Mouse (Mus musculus): ENCODE results near the gene Chrdl2. TPM values are rescaled to one million over a fixed set of nuclear protein-coding genes. Genes with fewer than 3 reads are reported as not detected.

The Chrdl2 gene
- polyA plus RNA-seq, 1 experiment = not detected

- peaks cover 5% of the 10 kb centered on the region; the same call in 1 of the 2 replicates for H3K4me1 ChIP-seq (ENCODE audit: control insufficient read depth, insufficient read depth, low read length)
- no peak overlapping the region for H3K4me3 ChIP-seq (ENCODE audit: insufficient read depth, low read depth, low read length)
- TF ChIP-seq POLR2A (IDR thresholded peaks at IDR 0.05; ENCODE audit: insufficient read depth, low read depth, low read length) (no peak), CTCF (IDR thresholded peaks at IDR 0.05; ENCODE audit: insufficient read depth, low read depth, low read length) (no peak)
- no peak overlapping the region for H3K27ac ChIP-seq (ENCODE audit: insufficient read depth, low read depth, low read length)
- WGBS = 2% methylated on average over 2 of the region's 2 CpGs
Measured at GRCm38 (mm10) chr7:99981311-99981710, 24.7 kb upstream of the Chrdl2 start.

GRCm38 (mm10) chr7:99982256-99983242 lies 23.4 kb upstream of the Chrdl2 start:
- TF ChIP-seq CTCF (IDR thresholded peaks at IDR 0.05; ENCODE audit: insufficient read depth, low read depth, low read length) = no peak
- TF ChIP-seq POLR2A (IDR thresholded peaks at IDR 0.05; ENCODE audit: insufficient read depth, low read depth, low read length) = no peak
- 66% methylated on average over 13 of the region's 13 CpGs for WGBS
- H3K27ac ChIP-seq (ENCODE audit: insufficient read depth, low read depth, low read length) = no peak overlapping the region
- peaks cover 5% of the 10 kb centered on the region; the same call in 1 of the 2 replicates for H3K4me1 ChIP-seq (ENCODE audit: control insufficient read depth, insufficient read depth, low read length)
- no peak overlapping the region for H3K4me3 ChIP-seq (ENCODE audit: insufficient read depth, low read depth, low read length)

- TF ChIP-seq CTCF (IDR thresholded peaks at IDR 0.05; ENCODE audit: insufficient read depth, low read depth, low read length) (peak; percentile 78), POLR2A (IDR thresholded peaks at IDR 0.05; ENCODE audit: insufficient read depth, low read depth, low read length) (no peak)
- Histone ChIP-seq H3K4me1 (ENCODE audit: control insufficient read depth, insufficient read depth, low read length) (no peaks in the 10 kb centered on the region), H3K4me3 (ENCODE audit: insufficient read depth, low read depth, low read length) (no peak overlapping the region), H3K27ac (ENCODE audit: insufficient read depth, low read depth, low read length) (no peak overlapping the region)
- 4% methylated on average over 4 of the region's 4 CpGs for WGBS
Measured at GRCm38 (mm10) chr7:99988725-99989124, 17.2 kb upstream of the Chrdl2 start.

GRCm38 (mm10) chr7:99989844-99990760 lies 15.9 kb upstream of the Chrdl2 start:
- TF ChIP-seq CTCF (IDR thresholded peaks at IDR 0.05; ENCODE audit: insufficient read depth, low read depth, low read length) (no peak), POLR2A (IDR thresholded peaks at IDR 0.05; ENCODE audit: insufficient read depth, low read depth, low read length) (no peak)
- WGBS = 59% methylated on average over 15 of the region's 15 CpGs
- H3K4me3 ChIP-seq (ENCODE audit: insufficient read depth, low read depth, low read length) = no peak overlapping the region
- no peak overlapping the region for H3K27ac ChIP-seq (ENCODE audit: insufficient read depth, low read depth, low read length)
- H3K4me1 ChIP-seq (ENCODE audit: control insufficient read depth, insufficient read depth, low read length) = no peaks in the 10 kb centered on the region

- no peaks in the 10 kb centered on the region for H3K4me1 ChIP-seq (ENCODE audit: control insufficient read depth, insufficient read depth, low read length)
- H3K4me3 ChIP-seq (ENCODE audit: insufficient read depth, low read depth, low read length) = no peak overlapping the region
- no peak overlapping the region for H3K27ac ChIP-seq (ENCODE audit: insufficient read depth, low read depth, low read length)
- WGBS = 85% methylated on average over 8 of the region's 8 CpGs
- TF ChIP-seq CTCF (IDR thresholded peaks at IDR 0.05; ENCODE audit: insufficient read depth, low read depth, low read length) (no peak), POLR2A (IDR thresholded peaks at IDR 0.05; ENCODE audit: insufficient read depth, low read depth, low read length) (no peak)
Measured at GRCm38 (mm10) chr7:99990990-99991707, 14.8 kb upstream of the Chrdl2 start.

- WGBS = 91% methylated on average over 7 of the region's 7 CpGs
- Histone ChIP-seq H3K4me1 (ENCODE audit: control insufficient read depth, insufficient read depth, low read length) (no peaks in the 10 kb centered on the region), H3K27ac (ENCODE audit: insufficient read depth, low read depth, low read length) (no peak overlapping the region), H3K4me3 (ENCODE audit: insufficient read depth, low read depth, low read length) (no peak overlapping the region)
- TF ChIP-seq POLR2A (IDR thresholded peaks at IDR 0.05; ENCODE audit: insufficient read depth, low read depth, low read length) (no peak), CTCF (IDR thresholded peaks at IDR 0.05; ENCODE audit: insufficient read depth, low read depth, low read length) (no peak)
Measured at GRCm38 (mm10) chr7:99993159-99993558, 12.8 kb upstream of the Chrdl2 start.

GRCm38 (mm10) chr7:99995186-99995585 lies 10.8 kb upstream of the Chrdl2 start:
- Histone ChIP-seq H3K4me1 (ENCODE audit: control insufficient read depth, insufficient read depth, low read length) (no peaks in the 10 kb centered on the region), H3K27ac (ENCODE audit: insufficient read depth, low read depth, low read length) (no peak overlapping the region), H3K4me3 (ENCODE audit: insufficient read depth, low read depth, low read length) (no peak overlapping the region)
- TF ChIP-seq POLR2A (IDR thresholded peaks at IDR 0.05; ENCODE audit: insufficient read depth, low read depth, low read length) (no peak), CTCF (IDR thresholded peaks at IDR 0.05; ENCODE audit: insufficient read depth, low read depth, low read length) (no peak)
- 81% methylated on average over 7 of the region's 7 CpGs for WGBS

GRCm38 (mm10) chr7:99998668-99999067 lies 7.3 kb upstream of the Chrdl2 start:
- Histone ChIP-seq H3K27ac (ENCODE audit: insufficient read depth, low read depth, low read length) (no peak overlapping the region), H3K4me3 (ENCODE audit: insufficient read depth, low read depth, low read length) (no peak overlapping the region), H3K4me1 (ENCODE audit: control insufficient read depth, insufficient read depth, low read length) (no peaks in the 10 kb centered on the region)
- TF ChIP-seq CTCF (IDR thresholded peaks at IDR 0.05; ENCODE audit: insufficient read depth, low read depth, low read length) (no peak), POLR2A (IDR thresholded peaks at IDR 0.05; ENCODE audit: insufficient read depth, low read depth, low read length) (no peak)
- WGBS = 90% methylated on average over 3 of the region's 3 CpGs
